Mouse (Mus musculus) limb, embryonic 14.5 days (tissue): Measurements from ENCODE around the gene Pold1. TPM values are rescaled to one million over a fixed set of nuclear protein-coding genes. Genes with fewer than 3 reads are reported as not detected.

Source experiments
- ATAC-seq: fragments of 200-750 bp; cut with Nextera tagmentation; 2 replicates; pipeline ENCODE4 v1.8.0; 2017; ENCODE audit warnings: low read depth, moderate number of reproducible peaks, moderate TSS enrichment; ENCODE audit not compliant: low FRiP score
- DNase-seq: peaks from one replicate; pipeline ENCODE4 v3.0.0-alpha.2; 2015; ENCODE audit warnings: low spot score
- H3K27ac ChIP-seq: fragments of 300-500 bp; sonication (generic); replicated peaks from 2 replicates; pipeline ENCODE4 v1.5.1; 2014; ENCODE audit warnings: low read depth, mild to moderate bottlenecking, low read length, moderate library complexity, mixed read lengths
- H3K27me3 ChIP-seq: fragments of 300-500 bp; sonication (generic); 2 replicates; pipeline ENCODE4 v1.6.1; 2014; ENCODE audit warnings: low read length, mixed read lengths; ENCODE audit not compliant: control insufficient read depth, insufficient read depth
- H3K36me3 ChIP-seq: fragments of 300-500 bp; sonication (generic); 2 replicates; pipeline ENCODE4 v1.6.1; 2014; ENCODE audit warnings: mild to moderate bottlenecking, low read length, moderate library complexity, mixed read lengths; ENCODE audit not compliant: control insufficient read depth, insufficient read depth
- H3K4me1 ChIP-seq: fragments of 300-500 bp; sonication (generic); 2 replicates; pipeline ENCODE4 v1.6.1; 2014; ENCODE audit warnings: antibody characterized with exemption, low read length, mixed read lengths; ENCODE audit not compliant: control insufficient read depth, insufficient read depth
- H3K4me2 ChIP-seq: fragments of 300-500 bp; sonication (generic); replicated peaks from 2 replicates; pipeline ENCODE4 v1.6.1; 2014; ENCODE audit warnings: low read depth, mild to moderate bottlenecking, low read length, moderate library complexity; ENCODE audit not compliant: severe bottlenecking
- H3K4me3 ChIP-seq: fragments of 300-500 bp; sonication (generic); replicated peaks from 2 replicates; pipeline ENCODE4 v1.5.1; 2014; ENCODE audit warnings: low read length
- H3K9ac ChIP-seq: fragments of 300-500 bp; sonication (generic); 2 replicates; pipeline ENCODE4 v1.6.1; 2014; ENCODE audit warnings: mild to moderate bottlenecking, low read depth, low read length, moderate library complexity; ENCODE audit not compliant: severe bottlenecking
- H3K9me3 ChIP-seq: fragments of 300-500 bp; sonication (generic); 2 replicates; pipeline ENCODE4 v1.6.1; 2016; ENCODE audit warnings: low read length; ENCODE audit not compliant: control insufficient read depth
- POLR2A ChIP-seq: fragments of 200-500 bp; IDR thresholded peaks from 2 replicates; pipeline ENCODE4 v1.8.0; 2012; ENCODE audit warnings: inconsistent platforms, mild to moderate bottlenecking, moderate library complexity, borderline replicate concordance; ENCODE audit not compliant: insufficient read depth, insufficient read length; ENCODE audit errors: extremely low read depth
- WGBS: fragments of 180-500 bp; shearing (Covaris S2); extraction: QIAGEN DNeasy Blood & Tissue Kit; methylation state at CpG from one replicate; pipeline ENCODE4 v1.1.7; 2014; 5-methylcytosine and 5-hydroxymethylcytosine counted together
- polyA plus RNA-seq, 2 experiments: library from polyadenylated mRNA; depleted of rRNA in 1 of 2; stranded (reverse) in 1 of 2; unstranded in 1 of 2; fragments of >200 nt; fragmentation: Nextera tagmentation in 1 of 2; extraction: Ambion mirVana in 1 of 2; gene quantifications; 2 replicates each; pipeline versions ENCODE4 v1.2.1 to v1.2.3; 2012 to 2014

Gene Pold1
- polyA plus RNA-seq, 2 experiments, result 62.1 to 102 TPM

DNA sequence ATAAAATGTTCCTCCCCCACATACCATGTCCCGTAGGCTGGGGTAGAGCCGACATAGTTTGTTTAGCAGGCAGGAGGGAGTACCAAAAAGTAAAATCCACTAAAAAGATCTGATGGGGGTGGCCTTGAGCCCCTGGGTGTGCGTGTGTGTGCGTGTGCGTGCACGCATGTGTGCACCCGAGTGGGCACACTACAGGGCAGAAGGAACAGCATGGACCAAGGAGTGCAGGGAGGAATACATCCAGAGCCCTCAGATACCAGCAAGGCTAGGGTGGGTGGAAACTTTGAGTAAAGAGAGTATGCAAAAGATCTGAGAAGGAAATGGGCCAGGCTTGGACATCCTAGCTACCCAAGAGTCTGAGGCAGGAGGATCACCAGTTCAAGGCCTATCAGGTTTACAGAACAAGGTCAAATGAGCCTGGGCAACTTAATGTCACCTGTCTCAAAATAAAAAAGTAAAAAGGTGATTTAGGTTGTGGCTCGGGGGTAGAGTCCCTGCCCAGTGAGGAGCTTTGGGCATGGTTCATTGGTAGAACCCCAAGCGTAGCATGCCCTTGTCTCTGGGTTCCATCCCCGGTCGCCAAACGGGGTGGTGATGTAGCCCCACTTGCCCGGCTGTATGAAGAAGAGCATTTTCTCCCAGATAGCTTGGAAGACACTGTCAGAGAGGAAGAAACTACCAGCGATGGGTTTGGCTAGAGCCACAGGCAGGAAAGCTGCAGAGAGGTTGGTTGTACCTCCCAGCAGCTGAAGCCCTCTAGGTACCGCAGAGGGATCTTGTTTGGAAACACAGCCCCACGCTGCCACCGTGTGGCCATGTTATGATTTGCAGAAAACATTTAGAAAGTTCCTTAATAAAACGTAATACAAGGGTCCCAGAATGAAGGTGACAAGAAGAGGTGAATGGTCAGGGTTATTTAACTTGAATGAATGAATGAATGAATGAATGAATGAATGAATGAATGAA lies 12.1 kb upstream of the Pold1 start:
- H3K36me3 ChIP-seq, result no peaks in the 10 kb centered on the region
- no peaks in the 10 kb centered on the region for H3K9me3 ChIP-seq
- no peak overlapping the region for H3K9ac ChIP-seq
- H3K27ac ChIP-seq, result no peak overlapping the region
- H3K4me2 ChIP-seq, result no peak overlapping the region
- ATAC-seq (peak; percentile 62; the same call in 1 of the 2 replicates), DNase-seq (peak; percentile 88)
- H3K4me3 ChIP-seq, result no peak overlapping the region
- 53% methylated on average over 18 of the region's 18 CpGs for WGBS
- no peaks in the 10 kb centered on the region for H3K4me1 ChIP-seq
- H3K27me3 ChIP-seq, result no peaks in the 10 kb centered on the region
- no peak for TF ChIP-seq POLR2A

DNA sequence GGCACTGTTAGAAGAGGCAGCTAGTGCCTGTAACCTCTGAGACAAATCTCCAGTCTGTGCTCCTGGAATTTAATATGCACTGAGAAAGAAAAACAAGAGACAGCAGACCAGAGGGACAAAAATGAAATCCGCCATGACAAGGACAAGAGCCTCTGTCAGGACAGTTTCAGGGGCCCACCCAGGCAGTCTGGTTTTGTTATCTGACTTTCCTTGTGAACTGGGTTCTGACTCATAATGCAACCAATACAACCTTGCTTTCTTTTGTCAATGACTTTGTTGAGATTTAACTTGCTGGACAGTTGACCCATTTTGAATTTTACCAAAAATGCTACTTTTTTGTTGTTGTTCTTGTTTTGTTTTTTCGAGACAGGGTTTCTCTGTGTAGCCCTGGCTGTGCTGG lies 9.0 kb upstream of the Pold1 start:
- H3K4me1 ChIP-seq, result peaks cover 5% of the 10 kb centered on the region
- H3K36me3 ChIP-seq, result no peaks in the 10 kb centered on the region
- H3K27me3 ChIP-seq, result no peaks in the 10 kb centered on the region
- no peaks in the 10 kb centered on the region for H3K9me3 ChIP-seq
- no peak overlapping the region for H3K4me2 ChIP-seq
- 70% methylated on average over 2 of the region's 2 CpGs for WGBS
- no peak for ATAC-seq
- H3K27ac ChIP-seq, result no peak overlapping the region
- DNase-seq, result no peak
- H3K9ac ChIP-seq, result no peak overlapping the region
- no peak for TF ChIP-seq POLR2A
- no peak overlapping the region for H3K4me3 ChIP-seq

DNA sequence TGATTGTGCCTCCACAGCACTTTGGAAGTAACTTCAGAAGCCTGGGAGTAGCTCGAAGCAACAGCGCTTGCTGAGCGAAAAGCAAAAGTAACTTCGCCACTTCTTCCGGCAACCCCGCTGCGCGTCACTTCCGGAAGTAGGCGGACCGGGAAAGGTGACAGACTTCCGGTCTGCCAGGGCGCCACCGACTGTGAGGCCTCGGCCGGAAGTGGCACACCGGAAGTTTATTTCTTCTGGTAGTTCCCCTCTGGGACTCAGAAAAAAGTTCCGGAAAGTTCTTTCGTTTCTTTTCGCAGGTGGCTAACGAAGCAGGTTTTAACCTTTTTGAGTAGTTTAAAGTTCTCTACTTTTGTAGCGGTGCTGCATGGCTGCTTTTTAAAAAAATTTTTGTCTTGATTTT lies 5.2 kb upstream of the Pold1 start, which contains the start of gene Nr1h2:
Gene Nr1h2, minus strand, starts transcription at position 126 of the 400 bp plus-strand sequence.
- under 1% methylated on average over 22 of the region's 22 CpGs for WGBS
- peaks cover 26% of the 10 kb centered on the region for H3K36me3 ChIP-seq
- H3K4me2 ChIP-seq, result peak within 1 kb of the TSS; percentile 56
- peak within 1 kb of the TSS; percentile 55 for H3K9ac ChIP-seq
- peaks cover 6% of the 10 kb centered on the region for H3K4me1 ChIP-seq
- no peaks in the 10 kb centered on the region for H3K9me3 ChIP-seq
- peak within 1 kb of the TSS; percentile 93 for H3K4me3 ChIP-seq
- ATAC-seq (peak; percentile 86), DNase-seq (peak; percentile 99)
- H3K27ac ChIP-seq, result peak within 1 kb of the TSS; percentile 96
- no peaks in the 10 kb centered on the region for H3K27me3 ChIP-seq
- TF ChIP-seq POLR2A, result no peak

DNA sequence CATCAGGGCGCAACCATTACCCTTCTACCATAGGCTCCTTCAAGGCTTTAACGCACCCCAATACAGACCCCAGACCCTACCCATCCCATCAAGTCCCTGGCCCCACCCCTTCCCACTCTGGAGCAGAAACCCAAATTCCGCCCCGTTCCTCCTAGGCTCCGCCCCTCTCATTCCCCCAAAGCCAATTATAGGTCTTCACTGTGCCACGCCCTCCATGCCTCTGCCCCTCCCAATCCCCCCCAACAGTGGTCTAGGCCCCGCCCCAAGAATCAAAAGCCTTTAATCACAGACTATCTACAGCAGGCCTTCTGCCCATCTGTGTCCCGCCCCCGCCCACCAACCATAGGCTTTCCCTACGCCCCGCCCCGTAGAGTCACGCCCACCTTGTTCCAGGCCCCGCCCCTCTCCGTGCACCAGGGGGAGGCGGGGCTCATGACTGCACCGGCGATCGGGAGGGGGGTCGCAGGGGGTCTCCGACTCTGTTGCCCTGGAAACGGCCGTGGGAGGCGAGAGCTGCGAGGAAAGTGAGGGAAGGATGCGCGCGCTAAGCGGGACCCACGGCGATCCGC lies 4.6 kb upstream of the Pold1 start:
- H3K4me1 ChIP-seq, result peaks cover 6% of the 10 kb centered on the region
- H3K36me3 ChIP-seq, result peaks cover 26% of the 10 kb centered on the region
- DNase-seq, result peak; percentile 90
- peak overlapping the region; percentile 56 for H3K4me2 ChIP-seq
- H3K9ac ChIP-seq, result peak overlapping the region; percentile 55
- peak; percentile 84 for ATAC-seq
- TF ChIP-seq POLR2A, result no peak
- H3K4me3 ChIP-seq, result peak overlapping the region; percentile 93
- no peaks in the 10 kb centered on the region for H3K27me3 ChIP-seq
- peak overlapping the region; percentile 96 for H3K27ac ChIP-seq
- WGBS, result 2% methylated on average over 28 of the region's 32 CpGs
- no peaks in the 10 kb centered on the region for H3K9me3 ChIP-seq

DNA sequence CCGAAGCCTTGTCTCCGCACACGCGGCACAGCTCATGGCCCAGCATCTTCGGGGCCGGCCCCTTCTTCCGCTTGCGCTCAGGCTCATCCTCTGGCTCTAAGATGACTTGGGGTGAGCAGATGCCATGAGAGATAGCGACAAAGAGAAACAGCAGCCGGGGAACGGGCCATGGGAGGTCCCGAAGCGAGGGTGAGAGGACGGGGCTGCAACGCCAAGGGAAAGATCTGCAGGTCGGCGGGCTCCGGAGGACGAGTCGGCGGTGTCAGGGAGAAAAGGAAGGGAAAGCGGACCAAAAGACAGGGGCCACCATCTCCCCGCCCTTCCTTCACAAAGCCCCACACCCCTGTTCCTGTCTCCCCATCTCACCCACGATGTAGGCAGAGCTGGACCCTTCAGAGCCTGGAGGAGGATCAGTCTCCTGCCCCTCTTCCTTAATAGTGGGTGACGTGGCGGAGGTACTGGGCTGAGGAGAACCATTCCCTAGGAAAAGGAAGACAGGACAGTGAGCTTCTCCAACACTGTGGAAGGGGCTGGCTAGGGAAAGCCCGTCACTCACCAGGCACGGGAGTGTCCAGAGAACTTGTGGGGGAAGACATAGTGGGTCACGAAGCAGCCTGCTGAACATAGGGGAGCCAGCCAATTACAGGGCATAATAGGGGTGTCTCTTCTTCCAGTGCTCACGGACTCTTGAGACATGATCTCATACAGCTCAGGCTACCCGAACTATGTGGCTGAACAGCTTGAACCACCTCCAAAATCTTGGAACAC lies 3.7 kb upstream of the Pold1 start:
- no peak for TF ChIP-seq POLR2A
- 86% methylated on average over 29 of the region's 31 CpGs for WGBS
- Histone ChIP-seq H3K27ac (0 out of 2 replicates have a peak overlapping the region, but pooled peaks have one; percentile 96), H3K36me3 (peaks cover 26% of the 10 kb centered on the region), H3K27me3 (no peaks in the 10 kb centered on the region), H3K9me3 (no peaks in the 10 kb centered on the region), H3K4me3 (peak overlapping the region; percentile 93), H3K4me1 (peaks cover 12% of the 10 kb centered on the region), H3K9ac (no peak overlapping the region), H3K4me2 (peak overlapping the region; percentile 56)
- DNase-seq (no peak), ATAC-seq (no peak)
